Mouse (Mus musculus) retina, embryonic 14.5 days (tissue): ENCODE measurements around the gene Tpra1.
A peak's percentile ranks its signal among the peaks of the same experiment; 100 is the strongest.

ENCODE experiments used
- DNase-seq: peaks from one replicate; pipeline ENCODE4 v3.0.0-alpha.2; 2015; ENCODE audit warnings: low spot score

Gene Tpra1

DNA sequence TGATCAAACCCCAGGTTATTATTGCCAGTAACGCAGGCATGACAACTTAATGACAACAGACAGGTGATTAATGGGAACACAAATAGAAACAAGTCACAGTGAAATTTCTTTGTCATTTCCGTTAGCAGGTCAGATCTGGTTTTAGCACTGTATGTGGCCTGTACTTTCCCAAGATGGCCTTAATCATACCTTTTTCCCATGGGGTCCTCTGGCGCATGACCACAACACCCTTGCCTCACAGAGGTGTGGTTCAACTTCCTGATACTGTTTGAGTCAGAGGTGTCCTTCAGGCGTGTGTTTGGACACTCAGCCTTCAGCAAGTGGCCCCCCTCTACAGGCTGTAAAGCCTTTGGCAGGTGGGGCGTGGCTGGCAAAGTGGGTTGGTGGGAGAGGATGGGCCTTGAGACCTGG lies 55.8 kb downstream of the Tpra1 start:
- no peak for DNase-seq

DNA sequence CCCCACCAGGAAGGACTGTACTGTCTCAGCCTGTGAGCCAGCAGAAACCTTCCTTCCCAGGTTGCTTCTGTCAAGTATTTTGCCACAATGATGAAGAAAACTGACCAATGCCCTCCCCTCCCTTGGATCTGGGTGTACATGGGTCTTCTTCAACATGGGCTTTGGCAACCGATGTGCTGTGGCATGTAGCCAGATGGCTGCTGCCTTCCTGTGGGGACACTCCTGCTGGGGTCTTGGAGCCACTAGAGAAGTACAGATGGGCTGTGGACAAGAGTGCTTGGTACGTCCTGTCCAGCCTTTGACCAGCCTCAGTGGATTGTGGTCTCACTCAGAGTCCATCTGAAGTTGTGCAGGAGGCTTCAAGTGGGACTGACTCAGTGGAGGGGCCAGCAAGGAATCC lies 56.3 kb downstream of the Tpra1 start:
- no peak for DNase-seq

DNA sequence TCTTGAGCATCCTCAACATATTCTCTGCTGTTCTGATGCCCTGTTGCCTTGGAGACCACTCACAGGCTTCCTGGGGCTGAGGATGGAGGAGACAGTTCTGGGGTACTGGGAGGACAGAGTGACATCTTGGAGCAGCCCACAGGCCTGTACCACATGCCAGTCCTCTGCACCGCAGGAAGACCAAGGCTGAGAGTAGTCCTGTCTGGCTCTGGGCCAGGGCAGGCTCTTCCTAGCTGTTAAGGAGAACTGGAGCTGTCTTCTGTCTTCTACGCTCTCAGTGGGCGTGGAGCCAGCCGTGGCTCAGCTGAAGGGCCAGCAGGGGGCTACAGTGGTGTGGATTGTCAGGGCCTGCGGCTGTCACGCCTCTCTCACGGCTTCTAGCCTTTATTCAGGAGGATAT lies 57.8 kb downstream of the Tpra1 start:
- peak; percentile 75 for DNase-seq

DNA sequence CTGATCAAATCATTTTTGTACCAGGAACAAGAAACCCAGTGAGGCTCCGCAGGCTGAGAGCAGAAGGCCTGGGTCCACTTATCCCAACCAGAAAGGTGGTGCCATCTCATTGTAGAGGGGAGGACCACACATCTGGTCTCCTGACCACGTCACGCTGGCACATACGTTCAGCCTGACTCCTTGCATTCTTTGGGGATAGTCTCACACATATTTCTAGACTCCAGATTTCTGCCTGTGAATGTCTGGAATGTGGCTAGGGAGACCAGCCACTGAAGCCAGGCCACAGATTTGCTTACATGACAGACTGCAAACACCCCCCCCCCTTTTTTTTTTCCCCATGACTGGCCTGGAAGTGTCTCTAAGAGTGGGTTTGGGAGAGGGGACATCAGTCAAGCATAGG lies 58.9 kb downstream of the Tpra1 start:
- DNase-seq: no peak
